Mouse (Mus musculus): Measurements from ENCODE around the gene Pum2. TPM values are rescaled to one million over a fixed set of nuclear protein-coding genes. Genes with fewer than 3 reads are reported as not detected.

Gene Pum2
- polyA plus RNA-seq, 1 experiment from 2014 or later: 22.7 TPM

GRCm38 (mm10) chr12:8761058-8761457, 87.1 kb downstream of the Pum2 start:
- 0 out of 2 replicates have a peak, but pooled peaks cover 2% of the 10 kb centered on the region for H3K4me1 ChIP-seq (replicated peaks; ENCODE audit: control insufficient read depth, insufficient read depth, low read length)
- no peaks in the 10 kb centered on the region for H3K27me3 ChIP-seq (replicated peaks; ENCODE audit: control insufficient read depth, insufficient read depth, low read length)
- peaks cover 3% of the 10 kb centered on the region; the same call in 1 of the 2 replicates for H3K9me3 ChIP-seq (ENCODE audit: control insufficient read depth)
- H3K4me3 ChIP-seq (ENCODE audit: low read depth, low read length): no peak overlapping the region
- TF ChIP-seq CTCF (IDR thresholded peaks at IDR 0.05; ENCODE audit: low read depth): no peak
- 0 out of 2 replicates have a peak overlapping the region, but pooled peaks have one; percentile 2 for H3K9ac ChIP-seq (ENCODE audit: low read depth, low read length)
- H3K4me2 ChIP-seq (replicated peaks; ENCODE audit: low read depth): no peak overlapping the region
- H3K27ac ChIP-seq (ENCODE audit: low read depth, low read length): no peak overlapping the region
- WGBS: 70% methylated on average over 7 of the region's 7 CpGs
- no peak for ATAC-seq
- no peaks in the 10 kb centered on the region for H3K36me3 ChIP-seq (ENCODE audit: control insufficient read depth, insufficient read depth)

- no peak overlapping the region for H3K9ac ChIP-seq (ENCODE audit: low read depth, low read length)
- no peak for ATAC-seq
- no peaks in the 10 kb centered on the region for H3K36me3 ChIP-seq (ENCODE audit: control insufficient read depth, insufficient read depth)
- 87% methylated on average over 2 of the region's 2 CpGs for WGBS
- H3K27me3 ChIP-seq (replicated peaks; ENCODE audit: control insufficient read depth, insufficient read depth, low read length): no peaks in the 10 kb centered on the region
- H3K4me2 ChIP-seq (replicated peaks; ENCODE audit: low read depth): no peak overlapping the region
- peak; percentile 72 for TF ChIP-seq CTCF (IDR thresholded peaks at IDR 0.05; ENCODE audit: low read depth)
- H3K9me3 ChIP-seq (ENCODE audit: control insufficient read depth): peaks cover 3% of the 10 kb centered on the region; the same call in 1 of the 2 replicates
- 0 out of 2 replicates have a peak, but pooled peaks cover 2% of the 10 kb centered on the region for H3K4me1 ChIP-seq (replicated peaks; ENCODE audit: control insufficient read depth, insufficient read depth, low read length)
- H3K27ac ChIP-seq (ENCODE audit: low read depth, low read length): no peak overlapping the region
- no peak overlapping the region for H3K4me3 ChIP-seq (ENCODE audit: low read depth, low read length)
These were observed 88.7 kb downstream of the Pum2 start for GRCm38 (mm10) chr12:8762667-8763066.

GRCm38 (mm10) chr12:8764221-8764930, 90.4 kb downstream of the Pum2 start:
- Histone ChIP-seq H3K36me3 (ENCODE audit: control insufficient read depth, insufficient read depth) (no peaks in the 10 kb centered on the region), H3K27me3 (replicated peaks; ENCODE audit: control insufficient read depth, insufficient read depth, low read length) (no peaks in the 10 kb centered on the region), H3K4me2 (replicated peaks; ENCODE audit: low read depth) (no peak overlapping the region), H3K27ac (ENCODE audit: low read depth, low read length) (no peak overlapping the region), H3K4me1 (replicated peaks; ENCODE audit: control insufficient read depth, insufficient read depth, low read length) (0 out of 2 replicates have a peak, but pooled peaks cover 2% of the 10 kb centered on the region), H3K4me3 (ENCODE audit: low read depth, low read length) (no peak overlapping the region), H3K9ac (ENCODE audit: low read depth, low read length) (no peak overlapping the region), H3K9me3 (ENCODE audit: control insufficient read depth) (no peaks in the 10 kb centered on the region)
- no peak for ATAC-seq
- WGBS: 75% methylated on average over 15 of the region's 15 CpGs
- no peak for TF ChIP-seq CTCF (IDR thresholded peaks at IDR 0.05; ENCODE audit: low read depth)

- Histone ChIP-seq H3K9ac (ENCODE audit: low read depth, low read length) (peak within 1 kb of the TSS; percentile 72), H3K4me3 (ENCODE audit: low read depth, low read length) (peak within 1 kb of the TSS; percentile 89), H3K9me3 (ENCODE audit: control insufficient read depth) (no peaks in the 10 kb centered on the region), H3K36me3 (ENCODE audit: control insufficient read depth, insufficient read depth) (no peaks in the 10 kb centered on the region), H3K27me3 (replicated peaks; ENCODE audit: control insufficient read depth, insufficient read depth, low read length) (no peaks in the 10 kb centered on the region), H3K4me1 (replicated peaks; ENCODE audit: control insufficient read depth, insufficient read depth, low read length) (0 out of 2 replicates have a peak, but pooled peaks cover 3% of the 10 kb centered on the region), H3K27ac (ENCODE audit: low read depth, low read length) (peak within 1 kb of the TSS; percentile 85), H3K4me2 (replicated peaks; ENCODE audit: low read depth) (peak within 1 kb of the TSS; percentile 99)
- TF ChIP-seq CTCF (IDR thresholded peaks at IDR 0.05; ENCODE audit: low read depth): peak; percentile 80
- WGBS: under 1% methylated on average over 67 of the region's 67 CpGs
- ATAC-seq: peak; percentile 80
These were observed 97.3 kb downstream of the Pum2 start, which contains the start of gene Sdc1 for GRCm38 (mm10) chr12:8770946-8771843. Gene Sdc1, plus strand, starts transcription at chr12:8771323.

GRCm38 (mm10) chr12:8771844-8772380, 98.0 kb downstream of the Pum2 start:
- Histone ChIP-seq H3K4me1 (replicated peaks; ENCODE audit: control insufficient read depth, insufficient read depth, low read length) (0 out of 2 replicates have a peak, but pooled peaks cover 3% of the 10 kb centered on the region), H3K9me3 (ENCODE audit: control insufficient read depth) (no peaks in the 10 kb centered on the region), H3K4me3 (ENCODE audit: low read depth, low read length) (peak overlapping the region; percentile 89), H3K27ac (ENCODE audit: low read depth, low read length) (peak overlapping the region; percentile 85), H3K36me3 (ENCODE audit: control insufficient read depth, insufficient read depth) (no peaks in the 10 kb centered on the region), H3K9ac (ENCODE audit: low read depth, low read length) (peak overlapping the region; percentile 72), H3K27me3 (replicated peaks; ENCODE audit: control insufficient read depth, insufficient read depth, low read length) (no peaks in the 10 kb centered on the region), H3K4me2 (replicated peaks; ENCODE audit: low read depth) (peak overlapping the region; percentile 99)
- TF ChIP-seq CTCF (IDR thresholded peaks at IDR 0.05; ENCODE audit: low read depth): no peak
- under 1% methylated on average over 37 of the region's 37 CpGs for WGBS
- ATAC-seq: peak; percentile 5; the same call in 1 of the 2 replicates

Measured in intestine, postnatal 0 days (tissue).